Mouse (Mus musculus) brain, embryonic 14.5 days (tissue): ENCODE results near the gene Cfl1. TPM values are rescaled to one million over a fixed set of nuclear protein-coding genes. Genes with fewer than 3 reads are reported as not detected.

Experiments used
- DNase-seq: peaks from one replicate; pipeline ENCODE4 v3.0.0-alpha.2; 2011; ENCODE audit warnings: low read depth
- CTCF ChIP-seq: fragments of 200-500 bp; IDR thresholded peaks from 2 replicates; pipeline ENCODE4 v1.5.1; 2012; ENCODE audit warnings: inconsistent platforms, mild to moderate bottlenecking, moderate library complexity, borderline replicate concordance; ENCODE audit not compliant: insufficient read depth, insufficient read length; ENCODE audit errors: extremely low read depth
- POLR2A ChIP-seq: fragments of 200-500 bp; IDR thresholded peaks from 2 replicates; pipeline ENCODE4 v1.6.1; 2012; ENCODE audit warnings: mild to moderate bottlenecking, inconsistent platforms, borderline replicate concordance; ENCODE audit not compliant: poor library complexity, insufficient read depth, insufficient read length, severe bottlenecking; ENCODE audit errors: extremely low read depth
- polyA plus RNA-seq: library from polyadenylated mRNA; depleted of rRNA; stranded (reverse); fragments of >200 nt; gene quantifications from 2 replicates; pipeline ENCODE4 v1.2.3, GENCODE M21; 2012

Gene Cfl1
- polyA plus RNA-seq, 1 experiment, result 1,637 TPM

GRCm38 (mm10) chr19:5456922-5457745, 33.1 kb upstream of the Cfl1 start:
- peak; percentile 77; the same call in 1 of the 2 replicates for TF ChIP-seq POLR2A
- peak; percentile 25; the same call in 1 of the 2 replicates for TF ChIP-seq CTCF
- DNase-seq, result peak; percentile 98

GRCm38 (mm10) chr19:5457746-5458442, 32.4 kb upstream of the Cfl1 start, which contains the start of gene Ccdc85b:
Ccdc85b (minus strand) TSS chr19:5457894.
- no peak for DNase-seq
- TF ChIP-seq POLR2A, result no peak
- TF ChIP-seq CTCF, result no peak

GRCm38 (mm10) chr19:5459019-5459418, 31.2 kb upstream of the Cfl1 start:
- DNase-seq, result no peak
- TF ChIP-seq CTCF (no peak), POLR2A (no peak)

GRCm38 (mm10) chr19:5459896-5460295, 30.4 kb upstream of the Cfl1 start:
- no peak for DNase-seq
- no peak for TF ChIP-seq CTCF
- no peak for TF ChIP-seq POLR2A

GRCm38 (mm10) chr19:5460465-5460911, 29.8 kb upstream of the Cfl1 start, which contains the start of gene Fibp:
Fibp (plus strand) TSS chr19:5460615.
- no peak for TF ChIP-seq CTCF
- peak; percentile 73; the same call in 1 of the 2 replicates for TF ChIP-seq POLR2A
- DNase-seq, result peak; percentile 96

- no peak for DNase-seq
- TF ChIP-seq CTCF (no peak), POLR2A (no peak)
These were observed 28.8 kb upstream of the Cfl1 start for GRCm38 (mm10) chr19:5461411-5461810.

- no peak for DNase-seq
- TF ChIP-seq CTCF (no peak), POLR2A (no peak)
These were observed 27.0 kb upstream of the Cfl1 start for GRCm38 (mm10) chr19:5463212-5463611.

- TF ChIP-seq POLR2A (no peak), CTCF (peak; percentile 96)
- peak; percentile 92 for DNase-seq
These were observed 26.3 kb upstream of the Cfl1 start for GRCm38 (mm10) chr19:5463791-5464562.

GRCm38 (mm10) chr19:5465037-5465436, 25.2 kb upstream of the Cfl1 start:
- DNase-seq, result no peak
- TF ChIP-seq CTCF (no peak), POLR2A (no peak)

GRCm38 (mm10) chr19:5466916-5467500, 23.2 kb upstream of the Cfl1 start:
- no peak for TF ChIP-seq POLR2A
- no peak for TF ChIP-seq CTCF
- DNase-seq, result no peak
